Mouse (Mus musculus) brain, embryonic 14.5 days (tissue): ENCODE measurements around the gene Gemin7.

ENCODE experiments used
- CTCF ChIP-seq: fragments of 200-500 bp; IDR thresholded peaks from 2 replicates; pipeline ENCODE4 v1.5.1; 2012; ENCODE audit warnings: inconsistent platforms, mild to moderate bottlenecking, moderate library complexity, borderline replicate concordance; ENCODE audit not compliant: insufficient read depth, insufficient read length; ENCODE audit errors: extremely low read depth
- POLR2A ChIP-seq: fragments of 200-500 bp; IDR thresholded peaks from 2 replicates; pipeline ENCODE4 v1.6.1; 2012; ENCODE audit warnings: mild to moderate bottlenecking, inconsistent platforms, borderline replicate concordance; ENCODE audit not compliant: poor library complexity, insufficient read depth, insufficient read length, severe bottlenecking; ENCODE audit errors: extremely low read depth

GRCm38 (mm10) chr7:19549394-19549793, 28.0 kb downstream of the Gemin7 start:
- TF ChIP-seq CTCF (no peak), POLR2A (no peak)
